Mouse (Mus musculus): ENCODE data around the gene Gm3676. TPM values are rescaled to one million over a fixed set of nuclear protein-coding genes. Genes with fewer than 3 reads are reported as not detected.
"Not testable (repeated sequence)": the region's sequence is repeated elsewhere in the genome, so short reads cannot be mapped to it uniquely, and the experiment has no call there.

Gene Gm3676
- polyA plus RNA-seq (2014; fragmentation: Nextera tagmentation; extraction: Ambion mirVana) = not detected in 2 replicates

- no CpG with 5 or more reads among the region's 1 CpGs for WGBS
- H3K9ac ChIP-seq (ENCODE audit: low read length); H3K4me1 ChIP-seq (ENCODE audit: control insufficient read depth, insufficient read depth, low read length); H3K4me2 ChIP-seq; DNase-seq (ENCODE audit: low spot score, missing footprints); H3K4me3 ChIP-seq (ENCODE audit: low read depth, low read length); ATAC-seq (ENCODE audit: low FRiP score); H3K9me3 ChIP-seq (ENCODE audit: control insufficient read depth, low read length); H3K27ac ChIP-seq (ENCODE audit: low read depth, low read length); H3K36me3 ChIP-seq (ENCODE audit: control insufficient read depth, insufficient read depth, low read length); H3K27me3 ChIP-seq (ENCODE audit: control insufficient read depth, insufficient read depth, low read length): not testable (repeated sequence)
Measured at GRCm38 (mm10) chr14:41646387-41646786, at the start of gene Gm3676. Gene Gm3676, minus strand, starts transcription at chr14:41646487.

GRCm38 (mm10) chr14:41648176-41648575, 1.9 kb upstream of the Gm3676 start:
- H3K4me1 ChIP-seq (ENCODE audit: control insufficient read depth, insufficient read depth, low read length); H3K9me3 ChIP-seq (ENCODE audit: control insufficient read depth, low read length); H3K4me3 ChIP-seq (ENCODE audit: low read depth, low read length); H3K27me3 ChIP-seq (ENCODE audit: control insufficient read depth, insufficient read depth, low read length); ATAC-seq (ENCODE audit: low FRiP score); H3K4me2 ChIP-seq; H3K9ac ChIP-seq (ENCODE audit: low read length); H3K27ac ChIP-seq (ENCODE audit: low read depth, low read length); H3K36me3 ChIP-seq (ENCODE audit: control insufficient read depth, insufficient read depth, low read length); DNase-seq (ENCODE audit: low spot score, missing footprints): not testable (repeated sequence)
- WGBS = 91% methylated on average over 2 of the region's 2 CpGs

GRCm38 (mm10) chr14:41630144-41630543, 16.1 kb downstream of the Gm3676 start:
- not testable (repeated sequence) for H3K36me3 ChIP-seq (ENCODE audit: control insufficient read depth, insufficient read depth, low read length); H3K4me2 ChIP-seq; DNase-seq (ENCODE audit: low spot score, missing footprints); H3K27ac ChIP-seq (ENCODE audit: low read depth, low read length); H3K4me1 ChIP-seq (ENCODE audit: control insufficient read depth, insufficient read depth, low read length); H3K9ac ChIP-seq (ENCODE audit: low read length); H3K9me3 ChIP-seq (ENCODE audit: control insufficient read depth, low read length); H3K4me3 ChIP-seq (ENCODE audit: low read depth, low read length); ATAC-seq (ENCODE audit: low FRiP score); H3K27me3 ChIP-seq (ENCODE audit: control insufficient read depth, insufficient read depth, low read length)
- WGBS = 95% methylated on average over 9 of the region's 11 CpGs

GRCm38 (mm10) chr14:41624512-41624911, 21.8 kb downstream of the Gm3676 start, which contains the start of gene Gm3072:
Gene Gm3072, minus strand, starts transcription at chr14:41624612.
- not testable (repeated sequence) for H3K27me3 ChIP-seq (ENCODE audit: control insufficient read depth, insufficient read depth, low read length); ATAC-seq (ENCODE audit: low FRiP score); H3K9me3 ChIP-seq (ENCODE audit: control insufficient read depth, low read length); H3K36me3 ChIP-seq (ENCODE audit: control insufficient read depth, insufficient read depth, low read length); H3K4me1 ChIP-seq (ENCODE audit: control insufficient read depth, insufficient read depth, low read length); H3K27ac ChIP-seq (ENCODE audit: low read depth, low read length); H3K4me3 ChIP-seq (ENCODE audit: low read depth, low read length); H3K9ac ChIP-seq (ENCODE audit: low read length); DNase-seq (ENCODE audit: low spot score, missing footprints); H3K4me2 ChIP-seq
- WGBS = 80% methylated on average over 1 of the region's 2 CpGs

GRCm38 (mm10) chr14:41622535-41622934, 23.8 kb downstream of the Gm3676 start:
- not testable (repeated sequence) for H3K27ac ChIP-seq (ENCODE audit: low read depth, low read length); H3K4me2 ChIP-seq; H3K27me3 ChIP-seq (ENCODE audit: control insufficient read depth, insufficient read depth, low read length); H3K36me3 ChIP-seq (ENCODE audit: control insufficient read depth, insufficient read depth, low read length); H3K9me3 ChIP-seq (ENCODE audit: control insufficient read depth, low read length); H3K4me3 ChIP-seq (ENCODE audit: low read depth, low read length); ATAC-seq (ENCODE audit: low FRiP score); DNase-seq (ENCODE audit: low spot score, missing footprints); H3K9ac ChIP-seq (ENCODE audit: low read length); H3K4me1 ChIP-seq (ENCODE audit: control insufficient read depth, insufficient read depth, low read length)
- 97% methylated on average over 4 of the region's 5 CpGs for WGBS

GRCm38 (mm10) chr14:41610690-41611089, 35.6 kb downstream of the Gm3676 start:
- not testable (repeated sequence) for H3K9me3 ChIP-seq (ENCODE audit: control insufficient read depth, low read length); H3K9ac ChIP-seq (ENCODE audit: low read length); DNase-seq (ENCODE audit: low spot score, missing footprints); H3K27ac ChIP-seq (ENCODE audit: low read depth, low read length); H3K27me3 ChIP-seq (ENCODE audit: control insufficient read depth, insufficient read depth, low read length); H3K4me2 ChIP-seq; ATAC-seq (ENCODE audit: low FRiP score); H3K4me3 ChIP-seq (ENCODE audit: low read depth, low read length); H3K4me1 ChIP-seq (ENCODE audit: control insufficient read depth, insufficient read depth, low read length); H3K36me3 ChIP-seq (ENCODE audit: control insufficient read depth, insufficient read depth, low read length)
- WGBS = 75% methylated on average over 1 of the region's 1 CpGs

GRCm38 (mm10) chr14:41600935-41601334, 45.4 kb downstream of the Gm3676 start:
- H3K36me3 ChIP-seq (ENCODE audit: control insufficient read depth, insufficient read depth, low read length); H3K27me3 ChIP-seq (ENCODE audit: control insufficient read depth, insufficient read depth, low read length); H3K4me3 ChIP-seq (ENCODE audit: low read depth, low read length); H3K4me2 ChIP-seq; ATAC-seq (ENCODE audit: low FRiP score); H3K4me1 ChIP-seq (ENCODE audit: control insufficient read depth, insufficient read depth, low read length); H3K9ac ChIP-seq (ENCODE audit: low read length); H3K27ac ChIP-seq (ENCODE audit: low read depth, low read length); H3K9me3 ChIP-seq (ENCODE audit: control insufficient read depth, low read length); DNase-seq (ENCODE audit: low spot score, missing footprints): not testable (repeated sequence)
- WGBS = 91% methylated on average over 15 of the region's 15 CpGs

Other genes starting within 250 kb of the Gm3676 start
- gene Gm6482, start 238.2 kb downstream of the Gm3676 start, polyA plus RNA-seq (2014; fragmentation: Nextera tagmentation; extraction: Ambion mirVana) = not detected in 2 replicates
- not detected in 2 replicates for gene Gm7954, start 193.0 kb downstream of the Gm3676 start, polyA plus RNA-seq (2014; fragmentation: Nextera tagmentation; extraction: Ambion mirVana)
- not detected in 2 replicates for gene Gm3486, start 157.0 kb downstream of the Gm3676 start, polyA plus RNA-seq (2014; fragmentation: Nextera tagmentation; extraction: Ambion mirVana)
- not detected in 2 replicates for gene Gm7970, start 90.9 kb downstream of the Gm3676 start, polyA plus RNA-seq (2014; fragmentation: Nextera tagmentation; extraction: Ambion mirVana)
- not detected in 2 replicates for gene 1700049E17Rik2, start 73.3 kb downstream of the Gm3676 start, polyA plus RNA-seq (2014; fragmentation: Nextera tagmentation; extraction: Ambion mirVana)
- not detected in 2 replicates for gene Gm3072, start 21.9 kb downstream of the Gm3676 start, polyA plus RNA-seq (2014; fragmentation: Nextera tagmentation; extraction: Ambion mirVana)
- not detected in 2 replicates for gene Gm8068, start 55.4 kb upstream of the Gm3676 start, polyA plus RNA-seq (2014; fragmentation: Nextera tagmentation; extraction: Ambion mirVana)
- gene Gm7929, start 104.1 kb upstream of the Gm3676 start, polyA plus RNA-seq (2014; fragmentation: Nextera tagmentation; extraction: Ambion mirVana) = not detected in 2 replicates
- gene Gm47189, start 126.0 kb upstream of the Gm3676 start, polyA plus RNA-seq (2014; fragmentation: Nextera tagmentation; extraction: Ambion mirVana) = not detected in 2 replicates

Measured in midbrain, embryonic 11.5 days (tissue).